Mouse (Mus musculus) R1 (cell line): ENCODE results near the gene Pax7.

Experiments used
- DNase-seq: peaks from one replicate; pipeline ENCODE4 v3.0.0-alpha.2; 2018; ENCODE audit warnings: low read depth, low spot score

Pax7 gene

DNA sequence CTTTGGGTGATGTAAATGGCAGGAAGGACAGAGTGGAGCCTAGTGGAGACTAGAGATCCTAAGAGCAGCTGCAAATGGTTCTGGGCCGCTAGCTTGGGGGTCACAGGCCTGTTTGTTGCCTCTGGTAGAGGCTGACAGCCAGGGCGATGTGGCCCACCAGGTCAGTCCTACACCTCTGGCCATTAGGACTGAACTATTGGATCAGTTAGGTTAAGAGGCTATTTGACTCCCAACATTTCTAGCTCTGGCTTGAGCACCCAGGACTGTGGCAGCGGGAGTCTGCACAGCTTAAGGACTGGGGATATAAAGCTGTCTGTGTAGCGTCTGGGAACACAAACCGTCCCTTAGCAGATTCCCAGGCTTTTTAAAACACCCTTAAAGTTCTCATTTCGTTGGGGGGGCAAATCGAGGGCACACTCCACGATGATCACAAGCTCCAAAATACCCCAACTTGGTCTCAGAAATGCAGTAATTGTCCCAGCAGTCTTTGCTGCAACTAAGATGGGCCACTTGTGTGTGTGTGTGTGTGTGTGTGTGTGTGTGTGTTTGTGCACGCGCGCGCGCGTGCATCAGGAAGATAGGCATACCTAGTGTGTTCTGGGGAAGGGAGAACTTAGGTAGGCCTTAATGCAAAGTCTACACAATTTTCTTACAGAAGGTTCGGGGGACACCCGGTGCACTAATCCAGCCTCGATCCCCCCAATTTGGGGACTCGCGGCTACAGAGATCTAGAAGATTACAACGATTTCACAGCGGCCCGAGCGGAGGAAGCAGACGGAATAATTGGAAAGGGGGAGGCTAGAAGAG lies 2.5 kb downstream of the Pax7 start:
- peak; percentile 45 for DNase-seq

DNA sequence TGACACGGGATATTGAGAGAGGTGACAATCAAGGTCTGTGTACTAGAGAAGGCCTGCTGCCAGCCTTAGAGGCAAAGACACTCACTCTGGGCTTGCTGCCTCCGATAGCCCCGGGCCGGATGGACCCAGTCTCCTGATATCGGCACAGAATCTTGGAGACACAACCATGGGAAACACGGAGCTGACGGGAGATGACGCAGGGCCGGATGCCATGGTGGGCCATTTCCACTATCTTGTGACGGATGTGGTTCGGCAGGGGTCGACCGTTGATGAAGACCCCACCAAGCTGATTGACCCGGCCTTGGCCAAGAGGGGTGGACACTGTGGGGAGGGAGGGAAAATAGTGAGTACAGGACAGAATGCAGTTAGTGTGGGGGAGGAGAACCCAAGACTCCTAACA lies 3.3 kb downstream of the Pax7 start:
- DNase-seq = peak; percentile 23

DNA sequence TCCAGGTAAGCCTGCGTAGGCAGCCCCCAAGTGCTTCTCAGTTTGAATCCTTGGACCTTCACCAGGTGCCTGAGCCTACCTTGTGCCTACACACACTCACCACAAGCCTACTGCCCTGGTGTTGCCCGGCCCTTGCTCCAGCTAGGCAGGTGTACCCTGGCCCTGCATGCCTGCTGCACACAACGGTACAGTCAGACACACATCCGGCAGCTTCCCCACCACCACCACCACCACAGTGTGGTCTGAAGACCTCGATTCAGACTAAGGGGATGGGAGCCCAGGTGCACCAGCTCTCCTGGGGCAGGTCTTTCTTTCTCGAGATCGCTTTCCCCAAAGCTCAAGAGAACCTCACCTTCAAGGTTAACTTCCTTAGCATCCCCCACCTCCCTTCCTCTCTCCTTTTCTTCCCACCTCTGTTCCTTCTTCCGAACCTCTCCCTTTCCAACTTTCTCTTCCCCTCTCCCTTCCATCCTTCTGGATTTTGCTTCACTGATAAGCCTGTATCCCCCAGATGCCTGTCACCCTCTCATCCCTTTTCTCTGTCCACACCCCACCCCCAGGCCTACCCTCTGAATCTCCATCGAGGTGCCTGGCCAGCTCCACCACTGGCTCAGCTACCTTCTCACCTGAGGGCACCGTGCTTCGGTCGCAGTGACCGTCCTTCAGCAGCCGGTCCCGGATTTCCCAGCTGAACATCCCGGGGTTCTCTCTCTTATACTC lies 4.3 kb downstream of the Pax7 start:
- peak; percentile 20 for DNase-seq

DNA sequence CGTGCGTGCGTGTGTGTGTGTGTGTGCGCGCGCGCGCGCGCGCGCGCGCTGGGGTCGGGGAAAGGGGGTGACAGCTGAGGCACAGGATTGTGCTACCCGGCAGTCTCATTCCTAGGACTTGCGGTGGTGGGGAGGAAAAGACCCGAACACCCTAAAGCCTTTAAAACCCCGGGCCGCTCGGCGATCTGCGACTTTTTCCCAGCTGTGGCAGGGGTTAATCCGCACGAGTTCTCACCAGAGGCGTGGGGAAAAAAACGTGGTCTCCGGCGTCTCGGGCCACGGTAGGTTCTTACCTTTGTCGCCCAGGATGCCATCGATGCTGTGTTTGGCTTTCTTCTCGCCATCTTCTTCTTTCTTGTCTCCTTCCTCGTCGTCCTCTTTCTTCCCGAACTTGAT lies 5.0 kb downstream of the Pax7 start:
- DNase-seq = peak; percentile 43

DNA sequence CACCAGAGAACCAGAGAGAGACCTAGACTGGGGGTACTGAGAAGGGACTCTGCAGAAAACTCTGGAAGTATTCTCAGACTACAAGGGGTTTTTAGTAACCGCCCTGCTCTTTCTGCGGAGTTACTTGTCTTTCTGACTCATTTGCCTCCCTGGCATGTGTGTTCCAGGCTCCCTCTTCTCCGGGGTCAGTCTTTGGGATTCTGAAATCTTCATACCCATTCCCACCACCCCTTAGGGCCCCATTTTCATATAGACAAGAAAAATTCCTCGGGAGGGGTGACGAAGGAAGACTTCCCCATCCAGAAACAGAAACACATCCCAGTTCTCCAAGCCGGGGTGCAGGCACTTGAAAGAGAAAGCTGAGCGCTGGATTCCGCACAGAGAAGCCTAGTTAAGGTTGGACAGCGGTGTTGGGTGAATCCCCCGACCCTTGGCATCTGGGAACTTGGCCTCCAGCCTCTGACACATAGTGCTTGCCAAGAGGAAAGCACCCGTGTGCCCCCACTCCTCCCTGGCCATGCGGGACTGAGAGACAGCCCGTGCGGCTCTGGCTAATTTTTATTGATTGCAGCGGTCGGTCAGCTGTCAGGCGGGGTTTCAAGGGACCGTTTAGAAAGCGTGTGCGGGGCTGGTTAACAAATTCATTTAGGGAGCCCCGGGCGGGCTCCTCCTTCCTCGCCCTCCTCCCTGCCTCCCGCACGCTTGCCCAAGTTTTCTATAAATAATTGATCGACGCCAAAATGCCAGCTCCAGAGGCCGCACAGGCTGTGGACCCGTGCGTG lies 5.6 kb downstream of the Pax7 start:
- peak; percentile 32 for DNase-seq

DNA sequence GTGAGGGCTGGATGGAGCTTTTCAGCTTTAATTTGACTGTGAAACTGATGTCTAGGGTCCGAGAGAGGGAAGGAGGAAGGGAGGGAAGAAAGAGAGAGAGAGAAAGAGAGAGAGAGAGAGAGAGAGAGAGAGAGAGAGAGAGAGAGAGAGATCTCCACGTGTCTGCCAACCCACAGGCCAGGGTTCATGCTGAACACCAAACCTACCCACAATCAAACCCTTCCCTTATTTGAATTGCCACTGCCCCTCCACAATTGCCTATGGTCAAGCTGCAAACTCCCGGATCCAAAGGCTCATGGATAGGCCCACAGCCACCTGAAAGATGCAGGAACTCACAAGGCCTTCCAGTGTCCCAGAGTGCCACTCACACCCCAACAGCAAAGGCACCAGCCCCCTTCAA lies 7.1 kb downstream of the Pax7 start:
- DNase-seq = no peak

DNA sequence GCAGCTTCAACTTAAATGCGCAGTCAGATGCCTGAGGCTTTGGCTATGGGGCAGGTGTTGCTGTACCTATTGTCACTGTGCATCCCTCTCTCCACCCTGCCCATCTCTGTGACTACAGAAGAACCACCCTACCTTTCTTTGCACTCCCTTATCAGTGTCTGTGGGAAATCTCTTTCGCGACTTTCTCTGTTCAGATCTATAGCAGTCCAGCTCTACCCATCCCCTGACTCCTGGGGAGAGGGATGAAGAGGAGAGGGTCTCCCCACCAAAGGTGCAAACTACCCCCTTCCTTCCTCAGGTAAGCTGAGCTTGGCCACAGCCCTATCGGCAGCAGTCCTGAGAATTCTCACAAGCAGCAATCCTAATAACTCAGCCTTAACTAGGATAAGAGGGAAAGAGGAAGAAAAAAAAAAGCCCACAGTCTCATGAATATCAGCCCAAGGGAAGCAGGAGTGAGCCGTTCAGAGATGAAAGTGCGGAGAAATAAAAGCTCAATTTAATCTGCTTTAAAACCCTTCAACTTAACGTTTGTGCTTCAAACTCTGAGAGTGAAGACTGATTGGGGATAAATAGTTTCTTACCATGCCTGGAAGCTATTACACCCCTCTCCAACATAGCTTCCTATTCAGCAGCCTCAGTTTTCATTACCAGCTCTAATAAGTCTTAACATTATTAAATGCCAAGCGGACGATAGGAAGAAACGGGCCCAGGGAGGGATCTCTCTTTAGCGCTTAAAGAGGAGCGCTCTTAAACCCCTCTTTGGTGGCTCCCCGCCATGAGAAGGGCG lies 7.8 kb downstream of the Pax7 start:
- DNase-seq = no peak

DNA sequence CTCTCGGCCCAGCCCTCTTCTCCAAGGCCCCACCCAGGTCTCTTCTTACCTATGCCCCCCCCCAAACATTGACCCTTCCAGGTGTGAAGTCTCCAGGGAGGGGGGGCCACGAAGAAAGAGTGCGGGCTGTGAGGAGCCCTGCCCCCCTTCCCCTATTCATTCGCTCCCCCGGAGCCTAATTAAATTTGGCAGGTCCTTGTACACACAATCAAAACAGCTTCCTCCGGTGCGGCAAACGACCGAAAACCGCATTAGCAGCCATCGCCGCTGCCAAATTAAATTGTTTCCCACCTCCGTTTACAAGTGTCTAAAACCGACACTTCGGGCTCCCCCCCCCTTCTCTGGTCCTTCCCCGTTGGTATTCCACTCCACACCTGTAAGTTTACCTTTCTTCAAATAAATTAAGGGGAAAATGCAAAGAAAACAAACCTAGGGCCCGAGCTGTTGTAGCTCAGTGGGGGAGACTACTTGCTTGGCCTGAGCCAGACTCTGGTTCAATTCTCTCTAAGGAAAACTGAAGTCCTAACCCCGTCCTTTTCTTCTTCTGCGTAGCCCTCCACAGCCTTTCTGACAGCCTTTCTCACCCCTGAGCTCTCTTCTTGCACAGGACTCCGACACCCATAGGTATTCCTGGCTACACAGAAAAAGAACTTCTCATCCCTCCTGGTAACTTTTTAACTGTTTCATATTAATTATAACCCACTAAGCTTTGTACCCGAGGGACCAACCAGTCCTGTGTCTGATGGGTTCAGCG lies 8.6 kb downstream of the Pax7 start:
- DNase-seq = peak; percentile 38

DNA sequence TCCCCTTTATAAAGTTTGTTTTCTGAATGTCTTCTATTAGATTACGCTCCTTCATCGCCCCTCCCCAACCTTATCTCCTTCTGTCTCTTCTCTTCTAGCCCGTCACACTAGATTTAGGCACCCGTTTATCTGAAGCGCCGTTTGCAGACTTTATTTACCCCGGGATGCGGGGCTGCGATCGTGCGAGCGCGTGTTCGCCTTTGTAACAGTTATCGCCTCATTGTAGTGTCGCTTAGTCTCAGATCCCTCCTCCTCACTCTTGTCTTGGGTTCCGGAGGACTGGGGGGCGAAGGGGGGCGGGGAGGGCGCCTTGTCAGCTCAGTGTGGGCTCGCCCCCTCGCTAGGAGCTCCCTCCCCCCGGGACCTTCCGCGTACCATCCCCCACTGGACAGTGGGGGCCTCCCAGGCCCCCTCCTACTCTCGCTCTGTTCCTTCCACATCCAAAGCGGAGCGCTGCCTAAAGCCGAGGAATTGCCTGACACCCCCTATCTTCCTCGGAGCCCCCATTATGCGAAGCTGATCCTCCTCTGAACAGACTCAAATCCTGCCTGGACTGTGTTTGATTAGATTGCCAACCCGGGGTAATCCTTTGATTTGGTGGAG lies 9.4 kb downstream of the Pax7 start:
- DNase-seq = peak; percentile 49

DNA sequence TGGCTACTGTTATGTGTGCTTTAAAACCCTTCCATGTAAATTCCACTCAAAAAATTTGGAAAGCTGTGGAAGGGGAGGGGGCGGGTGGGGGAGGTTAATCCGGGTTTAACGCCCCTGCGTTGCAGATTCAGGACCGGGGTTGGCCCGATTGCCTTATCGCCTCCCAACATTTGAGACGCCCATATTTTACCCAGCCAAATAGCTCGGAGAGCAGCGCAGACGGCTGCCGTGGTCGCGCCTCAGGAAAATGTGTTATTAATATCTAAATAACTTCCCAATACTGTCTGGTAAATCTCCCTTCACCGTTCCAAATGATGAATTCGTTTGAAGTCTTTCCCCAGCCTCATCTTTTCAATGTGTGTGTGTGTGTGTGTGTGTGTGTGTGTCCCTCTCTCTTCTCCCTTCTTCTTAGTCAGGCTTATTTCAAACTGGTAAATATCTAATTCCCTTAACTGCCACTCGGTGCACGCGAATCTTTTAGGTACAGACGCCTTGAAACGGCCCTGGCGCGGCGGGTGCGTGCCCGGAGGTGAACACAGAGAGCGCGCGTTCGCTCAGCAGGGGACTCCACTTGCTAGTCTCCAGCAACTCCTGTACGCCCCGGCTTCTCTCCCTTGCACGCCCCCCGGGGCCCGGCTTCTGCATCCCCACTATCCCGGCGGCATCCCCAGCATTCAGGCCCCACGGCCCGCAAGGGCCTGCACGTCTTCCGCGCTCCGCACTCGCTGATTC lies 10.0 kb downstream of the Pax7 start:
- DNase-seq = no peak

DNA sequence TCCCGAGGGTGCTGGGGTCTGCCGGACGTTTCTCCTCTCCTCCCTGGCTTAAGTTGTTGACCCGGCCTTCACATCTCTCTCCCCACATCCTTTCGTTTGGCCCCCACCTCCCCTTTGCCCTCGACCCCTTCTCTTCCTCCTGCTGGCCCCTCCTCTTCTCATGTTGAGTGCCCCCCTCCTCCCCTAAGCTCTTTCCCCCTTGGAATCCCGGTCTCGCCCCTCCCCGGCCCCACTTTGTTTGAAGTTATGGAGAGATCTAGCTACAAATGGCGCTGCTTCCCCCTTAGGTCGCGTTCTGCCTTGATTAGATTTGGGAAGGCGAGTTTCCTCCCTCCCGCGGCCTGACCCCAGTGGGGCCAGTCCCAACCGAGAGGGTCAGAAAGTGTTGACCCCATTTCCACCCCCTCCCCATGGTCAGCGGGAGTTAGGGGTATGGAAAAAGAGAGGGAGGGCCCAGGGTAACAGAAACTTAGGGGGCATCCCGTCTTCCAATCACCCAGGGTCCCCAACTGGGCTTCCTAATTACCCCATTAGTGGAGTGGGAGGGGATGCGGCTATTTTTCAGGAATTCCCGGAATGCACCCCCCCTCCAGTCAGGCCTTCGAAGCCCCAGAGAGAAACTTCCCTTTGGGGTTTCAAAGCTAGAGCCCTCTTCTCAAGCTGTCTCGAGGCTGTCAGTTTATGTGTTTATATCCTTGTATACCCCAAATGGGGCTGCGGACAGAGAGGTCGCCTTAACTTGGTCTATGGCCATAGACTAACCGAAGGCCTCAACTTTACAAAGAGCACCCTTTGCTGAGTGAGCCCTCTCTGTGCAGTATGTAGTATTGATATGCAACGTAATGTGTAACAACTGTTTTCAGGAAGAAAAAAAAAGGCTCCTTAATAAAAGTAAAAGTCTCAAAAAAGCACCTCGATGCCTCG lies 10.9 kb downstream of the Pax7 start:
- DNase-seq = peak; percentile 33

DNA sequence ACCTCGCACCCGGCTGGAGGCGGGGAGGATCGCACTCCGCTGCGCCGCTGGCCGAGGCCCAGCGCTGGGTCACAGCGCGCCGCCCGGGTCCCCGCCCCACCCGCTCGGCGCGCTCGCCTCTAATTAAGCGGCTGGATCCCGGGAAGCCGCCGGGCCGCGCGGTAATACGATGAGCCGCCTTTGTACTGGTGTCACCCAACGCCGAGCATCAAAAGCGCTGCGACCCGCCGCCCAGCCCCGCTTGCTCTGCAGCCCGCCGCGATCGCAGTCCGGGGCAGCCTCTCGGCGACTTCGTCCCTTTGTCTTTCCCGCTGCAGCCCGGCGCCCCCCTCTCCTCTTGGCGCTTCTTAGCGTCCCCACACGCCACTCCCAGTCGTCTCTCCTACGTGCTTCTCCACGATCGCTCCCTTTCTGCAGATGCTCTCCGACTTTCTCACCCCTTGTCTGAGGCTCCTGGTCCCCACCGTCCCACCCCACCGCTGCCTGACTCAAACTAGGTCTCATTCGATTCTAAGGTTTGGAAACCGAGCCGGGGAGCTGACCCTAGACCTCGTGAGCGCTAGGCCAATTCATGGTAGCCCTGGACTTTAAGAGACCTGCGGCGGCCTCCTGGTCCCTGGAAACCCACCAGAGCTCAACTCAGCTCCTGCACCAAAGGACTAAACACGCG lies 11.7 kb downstream of the Pax7 start:
- DNase-seq = peak; percentile 62

DNA sequence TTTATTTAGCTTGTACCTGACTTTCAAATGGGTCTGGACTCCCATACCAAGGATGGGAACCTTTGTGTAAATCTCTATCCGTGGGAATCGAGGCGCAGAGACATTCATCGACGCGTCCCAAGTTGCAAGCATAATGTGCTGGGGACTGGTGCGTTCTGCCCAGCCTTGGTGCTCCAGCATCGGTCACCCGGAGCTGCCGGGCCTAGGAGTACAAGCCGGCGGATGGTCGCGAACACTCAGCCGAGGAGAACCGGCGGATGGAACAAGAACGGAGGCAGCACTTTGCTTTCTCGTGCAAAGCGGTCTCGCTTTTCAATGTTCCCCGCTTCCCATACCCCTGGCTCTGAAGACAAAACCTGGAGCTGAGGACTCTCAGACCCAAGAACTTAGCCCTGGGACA lies 12.3 kb downstream of the Pax7 start:
- DNase-seq = peak; percentile 54

DNA sequence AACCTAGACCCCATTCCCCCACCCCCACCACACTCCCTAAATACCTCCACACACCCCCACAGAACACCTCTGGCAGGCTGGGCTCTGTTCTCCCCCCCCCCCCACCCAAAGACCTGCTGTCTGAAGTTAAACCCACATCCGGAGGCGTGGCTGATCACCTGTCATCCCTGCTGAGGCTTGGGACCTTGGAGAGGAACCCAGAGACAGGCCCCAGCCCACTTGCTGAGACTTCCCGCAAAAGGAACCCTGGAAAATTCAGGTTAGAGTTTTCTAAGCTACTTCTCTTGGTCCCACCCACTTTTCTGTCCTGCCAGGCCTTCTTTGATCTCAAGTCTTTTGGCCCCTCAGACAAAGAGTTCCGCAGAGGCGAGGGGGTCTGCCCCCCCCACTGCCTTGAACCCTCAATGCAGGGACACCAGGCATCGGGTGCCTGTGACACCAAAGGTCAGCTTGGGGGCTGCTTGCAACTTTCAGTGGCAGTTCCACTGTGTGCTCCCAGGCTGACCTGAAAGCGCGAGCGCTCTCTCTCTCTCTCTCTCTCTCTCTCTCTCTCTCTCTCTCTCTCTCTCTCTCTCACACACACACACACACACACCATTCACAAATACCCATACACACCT lies 13.8 kb downstream of the Pax7 start:
- no peak for DNase-seq

DNA sequence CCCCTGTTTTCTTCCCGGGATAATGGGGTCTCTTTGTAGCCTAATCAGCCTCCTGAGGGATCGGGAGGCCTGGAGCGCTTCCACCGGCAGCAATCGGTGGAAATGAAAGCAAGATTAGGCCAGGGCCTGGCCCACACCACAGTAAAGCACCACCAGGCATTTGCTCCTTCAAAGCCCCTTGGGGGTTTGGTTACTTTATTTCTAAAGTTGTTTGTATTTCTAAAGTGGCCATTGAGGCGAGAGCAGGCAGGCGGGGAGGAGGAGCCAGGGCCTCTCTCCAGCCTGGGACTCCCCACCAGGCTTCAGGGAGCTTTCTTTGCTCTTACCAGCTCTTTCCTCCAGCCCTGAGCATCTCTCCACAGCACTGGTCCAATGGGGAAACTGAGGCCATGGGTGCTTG lies 15.2 kb downstream of the Pax7 start:
- no peak for DNase-seq

DNA sequence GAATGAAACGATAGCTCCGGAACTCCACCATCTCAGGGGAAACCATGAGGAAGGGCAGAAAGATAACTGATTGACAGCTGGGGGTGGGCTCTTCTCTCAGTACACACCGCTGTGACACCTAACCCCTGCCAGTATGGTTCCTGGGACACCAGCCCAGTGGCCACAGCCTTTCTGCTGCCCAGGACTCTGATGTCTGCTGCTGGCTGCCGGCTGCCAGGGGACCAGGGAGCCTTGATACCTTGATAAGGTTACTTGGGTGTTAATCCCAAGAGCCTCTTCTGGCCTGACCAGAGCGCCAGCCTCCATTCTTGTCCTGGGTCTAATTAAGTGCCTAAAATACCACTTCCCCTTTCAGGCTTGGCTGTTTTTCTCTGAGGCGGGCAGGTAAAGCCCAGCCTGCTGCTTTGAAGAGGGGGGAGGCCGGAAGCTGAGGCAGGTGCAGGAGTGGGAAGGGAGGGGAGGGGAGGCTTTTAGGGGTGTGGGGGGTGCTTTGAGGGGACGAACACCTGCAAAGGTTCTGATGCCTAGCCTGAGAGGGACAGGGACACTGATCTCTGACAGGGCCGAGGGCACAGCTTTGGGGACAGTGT lies 19.9 kb downstream of the Pax7 start:
- no peak for DNase-seq

DNA sequence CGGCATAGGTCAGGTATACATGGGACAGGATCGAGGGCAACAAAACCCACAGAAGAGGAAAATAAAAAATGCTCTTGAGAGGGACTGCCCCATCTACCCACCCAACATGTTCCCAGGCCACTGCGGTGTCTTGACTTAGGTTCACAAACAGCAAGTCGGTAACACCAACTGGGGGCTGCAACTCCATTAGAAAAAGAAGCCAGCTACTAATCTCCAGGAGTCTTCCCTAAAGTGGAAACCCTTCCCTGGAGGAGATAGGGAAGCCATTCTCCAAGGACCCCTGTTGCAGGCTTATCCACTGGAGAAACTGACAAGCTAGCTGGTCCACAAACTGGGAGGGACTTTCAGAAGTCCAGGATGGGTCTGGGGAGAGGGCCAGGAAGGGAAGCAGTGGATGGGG lies 21.4 kb downstream of the Pax7 start:
- DNase-seq = no peak
